Mouse (Mus musculus) hindbrain, postnatal 0 days (tissue): ENCODE results near the gene Hace1. TPM values are rescaled to one million over a fixed set of nuclear protein-coding genes. Genes with fewer than 3 reads are reported as not detected.

Source experiments
- ATAC-seq: fragments of 200-750 bp; cut with Nextera tagmentation; 2 replicates; pipeline ENCODE4 v1.8.0; 2017; ENCODE audit warnings: mild to moderate bottlenecking, moderate TSS enrichment, moderate library complexity
- DNase-seq: peaks from one replicate; pipeline ENCODE4 v3.0.0-alpha.2; 2015; ENCODE audit warnings: low spot score
- H3K27ac ChIP-seq: fragments of 300-500 bp; sonication (generic); 2 replicates; pipeline ENCODE4 v1.5.1; 2014; ENCODE audit warnings: mild to moderate bottlenecking
- H3K27me3 ChIP-seq: fragments of 300-500 bp; sonication (generic); 2 replicates; pipeline ENCODE4 v1.6.1; 2014; ENCODE audit warnings: low read length, mixed read lengths; ENCODE audit not compliant: insufficient read depth
- H3K36me3 ChIP-seq: fragments of 300-500 bp; sonication (generic); 2 replicates; pipeline ENCODE4 v1.6.1; 2014; ENCODE audit warnings: low read length, mixed read lengths; ENCODE audit not compliant: insufficient read depth
- H3K4me1 ChIP-seq: fragments of 300-500 bp; sonication (generic); 2 replicates; pipeline ENCODE4 v1.6.1; 2014; ENCODE audit warnings: antibody characterized with exemption, low read length, mixed read lengths; ENCODE audit not compliant: insufficient read depth
- H3K4me2 ChIP-seq: fragments of 300-500 bp; sonication (generic); 2 replicates; pipeline ENCODE4 v1.6.1; 2014; ENCODE audit warnings: low read depth, mild to moderate bottlenecking, low read length, moderate library complexity, mixed read lengths
- H3K4me3 ChIP-seq: fragments of 300-500 bp; sonication (generic); 2 replicates; pipeline ENCODE4 v1.5.1; 2014; ENCODE audit warnings: low read length
- H3K9ac ChIP-seq: fragments of 300-500 bp; sonication (generic); replicated peaks from 2 replicates; pipeline ENCODE4 v1.6.1; 2014; ENCODE audit warnings: mild to moderate bottlenecking, low read length, moderate library complexity, mixed read lengths
- H3K9me3 ChIP-seq: fragments of 300-500 bp; sonication (generic); 2 replicates; pipeline ENCODE4 v1.6.1; 2016; ENCODE audit warnings: low read length, mixed read lengths
- CTCF ChIP-seq: IDR thresholded peaks from 2 replicates; pipeline ENCODE4 v1.5.1; 2016; ENCODE audit warnings: antibody characterized with exemption, control low read depth, low read depth
- WGBS: fragments of 180-500 bp; shearing (Covaris S2); extraction: QIAGEN DNeasy Blood & Tissue Kit; methylation state at CpG from one replicate; pipeline ENCODE4 v1.1.7; 2014; 5-methylcytosine and 5-hydroxymethylcytosine counted together
- polyA plus RNA-seq: library from polyadenylated mRNA; unstranded; fragments of >200 nt; fragmentation: Nextera tagmentation; extraction: Ambion mirVana; gene quantifications from 2 replicates; pipeline ENCODE4 v1.2.1, GENCODE M21; 2015
- total RNA-seq: library from RNA; depleted of rRNA; stranded (reverse); fragments of >200 nt; gene quantifications from 2 replicates; pipeline ENCODE4 v1.2.3, GENCODE M21; 2014

Gene Hace1
- total and polyA plus RNA-seq, 2 experiments from 2014 or later = 7.4 to 14.8 TPM

- DNase-seq (no peak), ATAC-seq (no peak)
- Histone ChIP-seq H3K36me3 (no peaks in the 10 kb centered on the region), H3K4me2 (no peak overlapping the region), H3K9ac (no peak overlapping the region), H3K27me3 (no peaks in the 10 kb centered on the region), H3K27ac (no peak overlapping the region), H3K9me3 (no peaks in the 10 kb centered on the region), H3K4me1 (no peaks in the 10 kb centered on the region), H3K4me3 (no peak overlapping the region)
- WGBS = 91% methylated on average over 12 of the region's 12 CpGs
- TF ChIP-seq CTCF = no peak
Measured at GRCm38 (mm10) chr10:45584311-45585102, 6.9 kb downstream of the Hace1 start.

GRCm38 (mm10) chr10:45605853-45606252, 28.2 kb downstream of the Hace1 start:
- no peak for TF ChIP-seq CTCF
- no peaks in the 10 kb centered on the region for H3K4me1 ChIP-seq
- H3K9me3 ChIP-seq = no peaks in the 10 kb centered on the region
- H3K27ac ChIP-seq = no peak overlapping the region
- H3K4me2 ChIP-seq = no peak overlapping the region
- WGBS = 73% methylated on average over 3 of the region's 3 CpGs
- ATAC-seq (no peak), DNase-seq (no peak)
- H3K27me3 ChIP-seq = no peaks in the 10 kb centered on the region
- H3K9ac ChIP-seq = no peak overlapping the region
- H3K36me3 ChIP-seq = no peaks in the 10 kb centered on the region; the same call in 1 of the 2 replicates
- no peak overlapping the region for H3K4me3 ChIP-seq

GRCm38 (mm10) chr10:45610727-45611126, 33.1 kb downstream of the Hace1 start:
- Histone ChIP-seq H3K4me1 (no peaks in the 10 kb centered on the region), H3K9ac (no peak overlapping the region), H3K4me3 (no peak overlapping the region), H3K27ac (no peak overlapping the region), H3K9me3 (no peaks in the 10 kb centered on the region), H3K4me2 (no peak overlapping the region), H3K36me3 (no peaks in the 10 kb centered on the region; the same call in 1 of the 2 replicates), H3K27me3 (no peaks in the 10 kb centered on the region)
- 91% methylated on average over 1 of the region's 1 CpGs for WGBS
- DNase-seq (no peak), ATAC-seq (no peak)
- no peak for TF ChIP-seq CTCF

- no peaks in the 10 kb centered on the region for H3K36me3 ChIP-seq
- no peak overlapping the region for H3K4me3 ChIP-seq
- H3K9me3 ChIP-seq = no peaks in the 10 kb centered on the region
- TF ChIP-seq CTCF = no peak
- 84% methylated on average over 5 of the region's 5 CpGs for WGBS
- DNase-seq = no peak
- H3K27me3 ChIP-seq = no peaks in the 10 kb centered on the region
- no peak overlapping the region for H3K27ac ChIP-seq
- no peaks in the 10 kb centered on the region for H3K4me1 ChIP-seq
- H3K9ac ChIP-seq = no peak overlapping the region
- no peak overlapping the region for H3K4me2 ChIP-seq
- ATAC-seq = 0 out of 2 replicates have a peak, but pooled peaks have one; percentile 10
Measured at GRCm38 (mm10) chr10:45616012-45616411, 38.4 kb downstream of the Hace1 start.

GRCm38 (mm10) chr10:45619039-45619438, 41.4 kb downstream of the Hace1 start:
- WGBS = 66% methylated on average over 3 of the region's 3 CpGs
- Histone ChIP-seq H3K9ac (no peak overlapping the region), H3K36me3 (no peaks in the 10 kb centered on the region), H3K9me3 (no peaks in the 10 kb centered on the region), H3K27ac (no peak overlapping the region), H3K4me3 (no peak overlapping the region), H3K4me1 (no peaks in the 10 kb centered on the region), H3K4me2 (no peak overlapping the region), H3K27me3 (no peaks in the 10 kb centered on the region)
- TF ChIP-seq CTCF = no peak
- no peak for DNase-seq
- no peak for ATAC-seq

GRCm38 (mm10) chr10:45631995-45632394, 54.4 kb downstream of the Hace1 start:
- Histone ChIP-seq H3K4me3 (no peak overlapping the region), H3K4me1 (no peaks in the 10 kb centered on the region), H3K36me3 (no peaks in the 10 kb centered on the region), H3K4me2 (no peak overlapping the region), H3K27me3 (no peaks in the 10 kb centered on the region), H3K9ac (no peak overlapping the region), H3K9me3 (no peaks in the 10 kb centered on the region), H3K27ac (no peak overlapping the region)
- TF ChIP-seq CTCF = no peak
- WGBS = 90% methylated on average over 3 of the region's 3 CpGs
- no peak for ATAC-seq
- no peak for DNase-seq

- no peaks in the 10 kb centered on the region for H3K27me3 ChIP-seq
- no peak overlapping the region for H3K4me2 ChIP-seq
- TF ChIP-seq CTCF = no peak
- no peak overlapping the region for H3K9ac ChIP-seq
- no peaks in the 10 kb centered on the region for H3K36me3 ChIP-seq
- no peak overlapping the region for H3K4me3 ChIP-seq
- no peak overlapping the region for H3K27ac ChIP-seq
- no peak for ATAC-seq
- no peaks in the 10 kb centered on the region for H3K9me3 ChIP-seq
- WGBS = 92% methylated on average over 10 of the region's 10 CpGs
- DNase-seq = no peak
- H3K4me1 ChIP-seq = no peaks in the 10 kb centered on the region
Measured at GRCm38 (mm10) chr10:45632641-45633040, 55.0 kb downstream of the Hace1 start.
